Mouse (Mus musculus) CH12.LX (cell line): ENCODE results near the gene Polr2m.

Source experiments
- MYC ChIP-seq: IDR thresholded peaks from 2 replicates; pipeline ENCODE4 v1.6.1; 2011; ENCODE audit warnings: low read depth, mild to moderate bottlenecking, improper control_type of control experiment, low read length
- RCOR1 ChIP-seq: conservative IDR thresholded peaks from 2 replicates; pipeline ENCODE4 v1.6.1; 2012; ENCODE audit warnings: low read depth, mild to moderate bottlenecking, inconsistent platforms, low read length, improper control_type of control experiment

DNA sequence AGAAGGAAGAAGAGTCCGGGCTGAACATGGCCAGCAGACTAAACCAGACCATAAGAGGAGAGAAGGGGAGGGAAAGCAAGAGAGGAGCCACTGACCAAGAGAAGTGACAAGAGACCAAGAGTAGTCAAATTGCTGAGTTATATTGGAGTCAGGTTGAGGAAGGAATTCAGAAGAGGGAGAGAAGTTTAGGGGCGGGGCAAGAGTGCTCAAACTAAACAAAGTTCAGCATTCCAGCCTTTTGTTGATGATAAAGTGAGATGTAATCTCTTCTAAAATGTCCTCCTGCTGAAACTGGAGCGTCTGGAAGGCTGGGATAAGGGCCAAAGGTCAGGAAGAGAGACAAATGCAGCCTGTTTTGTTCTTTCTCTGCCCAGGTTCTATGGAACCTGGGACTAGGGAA, 4.3 kb upstream of the Polr2m start:
- TF ChIP-seq MYC (no peak), RCOR1 (no peak)
